ENCODE assay signal across 8 mouse cellular contexts in the genomic region with DNA sequence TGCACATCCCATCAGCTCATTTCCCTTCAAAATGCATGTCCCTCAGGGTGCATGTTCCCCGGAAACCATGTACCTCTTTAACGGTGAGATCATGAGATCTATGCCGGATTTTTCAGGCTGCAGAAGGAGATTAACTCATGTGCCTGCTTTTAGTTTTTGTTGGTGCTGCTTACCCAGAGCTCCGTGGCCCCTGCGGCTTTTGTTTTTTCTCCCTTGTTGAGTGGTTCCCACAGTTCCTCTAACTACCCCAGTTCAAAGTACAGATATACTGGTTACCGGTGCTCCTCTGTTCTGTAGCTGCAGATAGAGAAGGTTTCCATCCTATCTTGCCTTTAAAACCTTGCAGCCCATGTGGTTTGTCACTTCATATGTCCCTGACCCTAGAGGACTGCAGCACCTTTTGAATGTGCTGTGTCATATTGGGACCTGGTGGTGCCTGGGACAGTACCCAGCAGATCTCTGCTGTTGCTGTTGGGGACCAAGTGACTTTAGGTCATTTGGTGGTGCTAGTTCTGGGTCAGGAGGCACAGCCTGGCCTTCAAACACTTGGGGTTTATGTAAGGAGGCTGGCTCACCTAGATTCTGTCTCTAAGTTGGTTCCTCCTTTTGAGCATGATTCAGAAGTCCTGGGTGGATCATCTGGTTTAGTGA. TPM values are rescaled to one million over a fixed set of nuclear protein-coding genes. Genes with fewer than 3 reads are reported as not detected.
DNase-seq lines count a peak whose midpoint lies in the region; ATAC-seq and TF ChIP-seq lines count a peak whose summit lies in the region.

No protein-coding gene starts in this region.

- peak overlapping the region; percentile 89 for H3K9ac ChIP-seq in liver, embryonic 12.5 days

- H3K9me3 ChIP-seq in forebrain, embryonic 10.5 days = no peaks in the 10 kb centered on the region
- no peaks in the 10 kb centered on the region for H3K9me3 ChIP-seq in liver, embryonic 12.5 days (replicated peaks)

- H3K27ac ChIP-seq in kidney, adult 2 months (ENCODE audit: insufficient read depth, low read depth, low read length) = peak overlapping the region; percentile 59
- peak overlapping the region; percentile 45 for H3K27ac ChIP-seq in forebrain, embryonic 10.5 days
- peak overlapping the region; percentile 99 for H3K27ac ChIP-seq in liver, embryonic 12.5 days

- H3K36me3 ChIP-seq in kidney, adult 2 months (ENCODE audit: control insufficient read depth, insufficient read depth, low read length) = no peaks in the 10 kb centered on the region
- peaks cover 15% of the 10 kb centered on the region for H3K36me3 ChIP-seq in forebrain, embryonic 10.5 days (replicated peaks)
- peaks cover 36% of the 10 kb centered on the region for H3K36me3 ChIP-seq in liver, embryonic 12.5 days

- 27% methylated on average over 6 of the region's 6 CpGs for WGBS in kidney, adult 2 months
- WGBS in forebrain, embryonic 10.5 days = 39% methylated on average over 6 of the region's 6 CpGs
- 8% methylated on average over 6 of the region's 6 CpGs for WGBS in liver, embryonic 12.5 days (ENCODE audit: insufficient replicate concordance)

- no peak for TF ChIP-seq POLR2A in kidney, adult 2 months (IDR thresholded peaks at IDR 0.05; ENCODE audit: low read depth, low read length)

- DNase-seq in kidney, adult 2 months = peak; percentile 36
- no peak for DNase-seq in kidney, postnatal 25 days
- DNase-seq in MEL-GATA-1-ER (ENCODE audit: extremely low read depth, low read depth) = peak; percentile 78
- DNase-seq in forebrain, embryonic 10.5 days (ENCODE audit: extremely low spot score, low spot score) = no peak
- DNase-seq in frontal cortex, postnatal 10 days (ENCODE audit: low spot score in 2 of 2) = no peak
- DNase-seq in left cerebral cortex, postnatal 14 days (ENCODE audit: low spot score in 2 of 2) = no peak
- DNase-seq in layer of hippocampus, postnatal 36 days = no peak

- no peaks in the 10 kb centered on the region for H3K27me3 ChIP-seq in kidney, adult 2 months (replicated peaks; ENCODE audit: control insufficient read depth, insufficient read depth, low read length)
- H3K27me3 ChIP-seq in forebrain, embryonic 10.5 days (ENCODE audit: poor library complexity, severe bottlenecking) = 0 out of 2 replicates have a peak, but pooled peaks cover 17% of the 10 kb centered on the region
- H3K27me3 ChIP-seq in liver, embryonic 12.5 days (replicated peaks) = no peaks in the 10 kb centered on the region

- TF ChIP-seq CTCF in kidney, adult 2 months (conservative IDR thresholded peaks at IDR 0.05; ENCODE audit: insufficient read depth, insufficient read length, low read depth, low read length) = no peak

- ATAC-seq in liver, embryonic 12.5 days = peak; percentile 64

- H3K4me2 ChIP-seq in liver, embryonic 12.5 days = peak overlapping the region; percentile 89

- intact Hi-C loops in left cerebral cortex, postnatal 14 days (cut with DNase I) = no loop called here

- peaks cover 37% of the 10 kb centered on the region for H3K4me1 ChIP-seq in kidney, adult 2 months (ENCODE audit: control insufficient read depth, insufficient read depth, low read length)
- H3K4me1 ChIP-seq in forebrain, embryonic 10.5 days = peaks cover 22% of the 10 kb centered on the region
- H3K4me1 ChIP-seq in liver, embryonic 12.5 days = peaks cover 69% of the 10 kb centered on the region

- H3K4me3 ChIP-seq in kidney, adult 2 months (ENCODE audit: insufficient read depth, low read depth, low read length) = peak overlapping the region; percentile 30
- peak overlapping the region; percentile 59 for H3K4me3 ChIP-seq in forebrain, embryonic 10.5 days
- peak overlapping the region; percentile 80 for H3K4me3 ChIP-seq in liver, embryonic 12.5 days

RNA-seq across cellular contexts. Expression of a gene that starts 16.8 kb away (rescaled TPM):
- 121 and 123 TPM in 2 replicates for polyA plus RNA-seq in kidney, adult 2 months (2012; rRNA removed)
- 57.2 and 60.0 TPM in 2 replicates for polyA plus RNA-seq in forebrain, embryonic 10.5 days (2016; fragmentation: Nextera tagmentation; extraction: Ambion mirVana)
- 22.2 and 24.4 TPM in 2 replicates for polyA plus RNA-seq in liver, embryonic 12.5 days (2016; fragmentation: Nextera tagmentation; extraction: Ambion mirVana)
- total RNA-seq in left cerebral cortex, postnatal 14 days (2021) = 10 to 100 TPM; 72.2 to 73.5 TPM
- 10 to 100 TPM; 67.3 to 72.2 TPM for total RNA-seq in layer of hippocampus, postnatal 36 days (2021)

RNA-seq across cellular contexts. Expression of a gene that starts 16.9 kb away (rescaled TPM):
- polyA plus RNA-seq in kidney, adult 2 months (2012; rRNA removed) = 20.0 and 21.6 TPM in 2 replicates
- polyA plus RNA-seq in forebrain, embryonic 10.5 days (2016; fragmentation: Nextera tagmentation; extraction: Ambion mirVana) = 70.2 and 76.1 TPM in 2 replicates
- 32.6 and 33.3 TPM in 2 replicates for polyA plus RNA-seq in liver, embryonic 12.5 days (2016; fragmentation: Nextera tagmentation; extraction: Ambion mirVana)
- total RNA-seq in left cerebral cortex, postnatal 14 days (2021) = 10 to 100 TPM; 25.0 to 27.2 TPM
- 10 to 100 TPM; 23.5 to 25.5 TPM for total RNA-seq in layer of hippocampus, postnatal 36 days (2021)

RNA-seq across cellular contexts. Expression of a gene that starts 33.1 kb away (rescaled TPM):
- polyA plus RNA-seq in kidney, adult 2 months (2012; rRNA removed) = 5.6 and 6.9 TPM in 2 replicates
- 0.53 and 0.59 TPM in 2 replicates for polyA plus RNA-seq in forebrain, embryonic 10.5 days (2016; fragmentation: Nextera tagmentation; extraction: Ambion mirVana)
- polyA plus RNA-seq in liver, embryonic 12.5 days (2016; fragmentation: Nextera tagmentation; extraction: Ambion mirVana) = 0.30 and 0.44 TPM in 2 replicates
- 10 to 100 TPM; 15.2 to 23.8 TPM for total RNA-seq in left cerebral cortex, postnatal 14 days (2021)
- total RNA-seq in layer of hippocampus, postnatal 36 days (2021) = 1 to 10 TPM; 6.2 to 7.7 TPM

RNA-seq across cellular contexts. Expression of a gene that starts 34.9 kb away (rescaled TPM):
- polyA plus RNA-seq in kidney, adult 2 months (2012; rRNA removed) = 38.3 and 44.1 TPM in 2 replicates
- polyA plus RNA-seq in forebrain, embryonic 10.5 days (2016; fragmentation: Nextera tagmentation; extraction: Ambion mirVana) = 8.0 and 8.3 TPM in 2 replicates
- 15.0 and 17.7 TPM in 2 replicates for polyA plus RNA-seq in liver, embryonic 12.5 days (2016; fragmentation: Nextera tagmentation; extraction: Ambion mirVana)
- total RNA-seq in left cerebral cortex, postnatal 14 days (2021) = 10 to 100 TPM; 33.4 to 38.6 TPM
- total RNA-seq in layer of hippocampus, postnatal 36 days (2021) = 10 to 100 TPM; 39.4 to 44.6 TPM

RNA-seq across cellular contexts. Expression of a gene that starts 38.7 kb away (rescaled TPM):
- 10.8 and 12.2 TPM in 2 replicates for polyA plus RNA-seq in kidney, adult 2 months (2012; rRNA removed)
- polyA plus RNA-seq in forebrain, embryonic 10.5 days (2016; fragmentation: Nextera tagmentation; extraction: Ambion mirVana) = 38.7 and 39.0 TPM in 2 replicates
- polyA plus RNA-seq in liver, embryonic 12.5 days (2016; fragmentation: Nextera tagmentation; extraction: Ambion mirVana) = 28.8 and 32.1 TPM in 2 replicates
- total RNA-seq in left cerebral cortex, postnatal 14 days (2021) = 10 to 100 TPM; 18.4 to 20.0 TPM
- 10 to 100 TPM; 20.3 to 22.6 TPM for total RNA-seq in layer of hippocampus, postnatal 36 days (2021)

Comparison
In these comparisons a context has a peak if more than half of its experiments do, and no peak if none do; other contexts are left out.
1. DNase-seq: peak in kidney, adult 2 months (single experiment) and MEL-GATA-1-ER (single experiment); none in kidney, postnatal 25 days (0 of 2), forebrain, embryonic 10.5 days (single experiment), frontal cortex, postnatal 10 days (0 of 2), left cerebral cortex, postnatal 14 days (0 of 2) and layer of hippocampus, postnatal 36 days (0 of 2).
2. H3K27ac ChIP-seq: peak in every context shown above with its lines; median percentile 99 in liver, embryonic 12.5 days; 59 in kidney, adult 2 months; 45 in forebrain, embryonic 10.5 days.
3. H3K4me3 ChIP-seq: peak in every context shown above with its lines; median percentile 80 in liver, embryonic 12.5 days; 59 in forebrain, embryonic 10.5 days; 30 in kidney, adult 2 months.